Mouse (Mus musculus) CD8-positive naive resting alpha-beta T cell, adult 57 days (primary cell): ENCODE measurements around the gene Olfr777. TPM values are rescaled to one million over a fixed set of nuclear protein-coding genes. Genes with fewer than 3 reads are reported as not detected.

Experiments used
- total RNA-seq: library from RNA; stranded (reverse); gene quantifications from one replicate; pipeline ENCODE4 v1.2.4, GENCODE M21; 2023

Olfr777 gene
- total RNA-seq: not detected

GRCm38 (mm10) chr10:129271081-129271535, at the start of gene Olfr777:
TSS of gene Olfr777 (minus strand) at chr10:129271485.

GRCm38 (mm10) chr10:129317817-129318216, 46.5 kb upstream of the Olfr777 start, which contains the start of gene Olfr780:
TSS of gene Olfr780 (plus strand) at chr10:129318117.

GRCm38 (mm10) chr10:129258827-129259226, 12.5 kb downstream of the Olfr777 start, which contains the start of gene Olfr776:
TSS of gene Olfr776 (plus strand) at chr10:129259127.

GRCm38 (mm10) chr10:129248112-129248511, 23.2 kb downstream of the Olfr777 start, which contains the start of gene Olfr775:
TSS of gene Olfr775 (plus strand) at chr10:129248412.

GRCm38 (mm10) chr10:129235904-129236303, 35.4 kb downstream of the Olfr777 start, which contains the start of gene Olfr774:
TSS of gene Olfr774 (plus strand) at chr10:129236204.

Other genes with a start within 250 kb of the Olfr777 start
- gene Olfr764-ps1, start 231.6 kb downstream of the Olfr777 start, total RNA-seq: not detected
- gene Olfr765, start 221.5 kb downstream of the Olfr777 start, total RNA-seq: not detected
- not detected for gene Olfr766-ps1, start 202.5 kb downstream of the Olfr777 start, total RNA-seq
- not detected for gene Olfr767, start 188.6 kb downstream of the Olfr777 start, total RNA-seq
- not detected for gene Olfr768, start 172.1 kb downstream of the Olfr777 start, total RNA-seq
- not detected for gene Olfr769, start 153.6 kb downstream of the Olfr777 start, total RNA-seq
- not detected for gene Olfr770, start 132.5 kb downstream of the Olfr777 start, total RNA-seq
- not detected for gene Olfr771, start 106.7 kb downstream of the Olfr777 start, total RNA-seq
- not detected for gene Olfr772, start 93.6 kb downstream of the Olfr777 start, total RNA-seq
- gene Olfr773, start 84.1 kb downstream of the Olfr777 start, total RNA-seq: not detected
- gene Olfr774, start 35.3 kb downstream of the Olfr777 start, total RNA-seq: not detected
- not detected for gene Olfr775, start 23.1 kb downstream of the Olfr777 start, total RNA-seq
- gene Olfr776, start 12.4 kb downstream of the Olfr777 start, total RNA-seq: not detected
- gene Olfr780, start 46.6 kb upstream of the Olfr777 start, total RNA-seq: not detected
- gene Olfr781, start 57.4 kb upstream of the Olfr777 start, total RNA-seq: not detected
- not detected for gene Olfr782, start 77.4 kb upstream of the Olfr777 start, total RNA-seq
- not detected for gene Olfr784, start 112.6 kb upstream of the Olfr777 start, total RNA-seq
- gene Olfr785, start 133.9 kb upstream of the Olfr777 start, total RNA-seq: not detected
- gene Olfr786, start 155.8 kb upstream of the Olfr777 start, total RNA-seq: not detected
- not detected for gene Olfr787, start 190.4 kb upstream of the Olfr777 start, total RNA-seq
- not detected for gene Olfr788, start 199.5 kb upstream of the Olfr777 start, total RNA-seq
- not detected for gene Olfr789, start 213.3 kb upstream of the Olfr777 start, total RNA-seq
- not detected for gene Olfr790, start 227.0 kb upstream of the Olfr777 start, total RNA-seq